ENCODE assay signal across 12 mouse cellular contexts in the genomic region with DNA sequence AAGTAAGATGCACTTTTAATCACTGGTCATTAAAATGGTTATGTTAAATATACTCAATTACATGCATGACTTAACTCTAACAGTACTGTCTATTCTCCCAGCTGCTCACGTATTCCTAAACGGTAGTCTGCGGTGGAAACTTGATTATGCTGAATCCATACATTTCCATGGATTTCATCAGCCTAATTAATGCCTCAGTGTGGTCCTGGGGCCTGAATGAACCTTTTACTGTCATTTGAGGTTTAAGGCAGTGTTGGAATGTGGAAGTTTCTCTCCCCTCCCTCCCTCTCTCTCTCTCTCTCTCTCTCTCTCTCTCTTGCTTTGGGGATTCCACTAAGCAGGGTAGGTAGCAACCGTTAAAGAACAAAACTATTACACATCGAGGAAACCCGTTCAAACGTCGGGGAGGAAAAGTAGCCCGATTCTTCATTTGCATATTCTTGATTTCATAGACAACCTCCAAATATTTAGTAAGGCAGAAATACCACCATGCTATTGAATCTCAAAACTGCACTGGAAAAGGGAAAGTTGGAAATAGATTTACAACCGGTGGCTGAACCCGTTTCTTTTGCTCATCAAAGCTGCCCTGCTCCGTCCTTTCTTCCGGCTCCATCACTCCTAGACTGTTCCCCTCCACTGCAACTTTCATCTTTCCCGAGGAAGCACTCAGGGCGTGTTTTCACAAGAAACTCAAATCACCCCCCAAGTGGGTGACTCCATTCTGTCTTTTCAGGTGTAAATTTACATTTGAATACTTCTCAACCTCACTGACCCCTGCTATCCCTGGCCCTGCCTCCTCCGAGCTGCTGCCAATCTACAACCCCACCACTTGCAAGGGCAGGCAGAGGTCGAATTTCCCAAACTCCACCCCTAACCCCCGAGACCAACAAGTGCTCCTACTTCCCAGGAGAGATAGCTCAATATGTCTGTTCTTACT. TPM values are rescaled to one million over a fixed set of nuclear protein-coding genes. Genes with fewer than 3 reads are reported as not detected.
DNase-seq lines count a peak whose midpoint lies in the region; ATAC-seq lines count a peak whose summit lies in the region.
"Had no signal": no experiment of that assay in that cellular context is flagged by ENCODE, and none has a peak within 500 bp of the region (broad histone marks: within the 10 kb centered on the region; RNA-seq: fewer than 3 reads in every experiment).

No protein-coding gene starts in this region.

- H3K27me3 ChIP-seq in embryonic facial prominence, embryonic 11.5 days (ENCODE audit: control insufficient read depth, insufficient read depth, low read length) = peaks cover 53% of the 10 kb centered on the region
- H3K27me3 ChIP-seq in hindbrain, embryonic 15.5 days = peaks cover 58% of the 10 kb centered on the region
- H3K27me3 ChIP-seq in neural tube, embryonic 14.5 days (ENCODE audit: control insufficient read depth, insufficient read depth, low read length) = peaks cover 16% of the 10 kb centered on the region

- H3K4me3 ChIP-seq in embryonic facial prominence, embryonic 11.5 days (ENCODE audit: low read depth, low read length) = no peak overlapping the region
- H3K4me3 ChIP-seq in hindbrain, embryonic 15.5 days = no peak overlapping the region
- no peak overlapping the region for H3K4me3 ChIP-seq in neural tube, embryonic 14.5 days (ENCODE audit: low read depth, low read length)
- H3K4me3 ChIP-seq: limb, embryonic 10.5 days had no signal

- WGBS in embryonic facial prominence, embryonic 11.5 days = 3% methylated on average over 18 of the region's 18 CpGs
- WGBS in hindbrain, embryonic 15.5 days = 6% methylated on average over 18 of the region's 18 CpGs
- WGBS in neural tube, embryonic 14.5 days = 2% methylated on average over 18 of the region's 18 CpGs

- H3K27ac ChIP-seq in embryonic facial prominence, embryonic 11.5 days (replicated peaks; ENCODE audit: low read depth, low read length) = no peak overlapping the region
- H3K27ac ChIP-seq in hindbrain, embryonic 15.5 days (replicated peaks) = 0 out of 2 replicates have a peak overlapping the region, but pooled peaks have one; percentile 17
- peak overlapping the region; percentile 36; the same call in 1 of the 2 replicates for H3K27ac ChIP-seq in neural tube, embryonic 14.5 days (ENCODE audit: low read depth, low read length)
- H3K27ac ChIP-seq: limb, embryonic 10.5 days had no signal

- no peak overlapping the region for H3K4me2 ChIP-seq in embryonic facial prominence, embryonic 11.5 days (ENCODE audit: low read depth, low read length)
- no peak overlapping the region for H3K4me2 ChIP-seq in hindbrain, embryonic 15.5 days
- H3K4me2 ChIP-seq in neural tube, embryonic 14.5 days (ENCODE audit: low read depth, low read length) = peak overlapping the region; percentile 5; the same call in 1 of the 2 replicates

- no peak overlapping the region for H3K9ac ChIP-seq in embryonic facial prominence, embryonic 11.5 days (replicated peaks; ENCODE audit: low read length)
- no peak overlapping the region for H3K9ac ChIP-seq in hindbrain, embryonic 15.5 days
- no peak overlapping the region for H3K9ac ChIP-seq in neural tube, embryonic 14.5 days (replicated peaks; ENCODE audit: low read depth, low read length)

- no peak for ATAC-seq in embryonic facial prominence, embryonic 11.5 days (replicated peaks; ENCODE audit: insufficient number of reproducible peaks, low FRiP score, low TSS enrichment, low read depth)
- ATAC-seq in hindbrain, embryonic 15.5 days (ENCODE audit: low FRiP score, low read depth) = no peak
- no peak for ATAC-seq in neural tube, embryonic 14.5 days (ENCODE audit: low read depth)
- ATAC-seq: intestine, postnatal 0 days had no signal

- DNase-seq in ZHBTc4 (ENCODE audit: low read depth, low spot score) = peak; percentile 95
- peak; percentile 38 for DNase-seq in embryonic facial prominence, embryonic 11.5 days (ENCODE audit: low spot score)
- DNase-seq in right cerebral cortex, postnatal 14 days = no peak
- no peak for DNase-seq in adrenal gland, postnatal 10 days
- no peak for DNase-seq in layer of hippocampus, adult 9-10 months (ENCODE audit: low spot score)
- DNase-seq: gastrocnemius, postnatal 14 days had no signal

- H3K9me3 ChIP-seq in embryonic facial prominence, embryonic 11.5 days (replicated peaks; ENCODE audit: control insufficient read depth, low read length) = no peaks in the 10 kb centered on the region
- no peaks in the 10 kb centered on the region for H3K9me3 ChIP-seq in hindbrain, embryonic 15.5 days
- H3K9me3 ChIP-seq in neural tube, embryonic 14.5 days (ENCODE audit: control insufficient read depth, low read length) = no peaks in the 10 kb centered on the region
- H3K9me3 ChIP-seq: limb, embryonic 10.5 days had no signal

- H3K4me1 ChIP-seq in embryonic facial prominence, embryonic 11.5 days (ENCODE audit: control insufficient read depth, insufficient read depth, low read length) = no peaks in the 10 kb centered on the region; the same call in none of the 2 replicates
- H3K4me1 ChIP-seq in hindbrain, embryonic 15.5 days (replicated peaks) = peaks cover 20% of the 10 kb centered on the region
- peaks cover 7% of the 10 kb centered on the region for H3K4me1 ChIP-seq in neural tube, embryonic 14.5 days (ENCODE audit: control insufficient read depth, insufficient read depth, low read length)

- no peaks in the 10 kb centered on the region for H3K36me3 ChIP-seq in embryonic facial prominence, embryonic 11.5 days (replicated peaks; ENCODE audit: control insufficient read depth, insufficient read depth, low read depth, low read length)
- H3K36me3 ChIP-seq in hindbrain, embryonic 15.5 days = no peaks in the 10 kb centered on the region
- no peaks in the 10 kb centered on the region for H3K36me3 ChIP-seq in neural tube, embryonic 14.5 days (ENCODE audit: control insufficient read depth, insufficient read depth, low read length)
- H3K36me3 ChIP-seq: limb, embryonic 10.5 days had no signal

RNA-seq across cellular contexts. Expression of a gene that starts 17.9 kb away (rescaled TPM):
- polyA plus RNA-seq in embryonic facial prominence, embryonic 11.5 days (2014; fragmentation: Nextera tagmentation; extraction: Ambion mirVana) = 13.2 and 13.7 TPM in 2 replicates
- 18.3 and 19.2 TPM in 2 replicates for polyA plus RNA-seq in hindbrain, embryonic 15.5 days (2015; fragmentation: Nextera tagmentation; extraction: Ambion mirVana)
- 12.2 and 18.2 TPM in 2 replicates for polyA plus RNA-seq in neural tube, embryonic 14.5 days (2014; fragmentation: Nextera tagmentation; extraction: Ambion mirVana)
- total RNA-seq in adrenal gland, postnatal 10 days (2021) = under 1 TPM; 0.45 TPM
- total RNA-seq: megakaryocyte progenitor cell, adult 5-6 weeks had no signal
- polyA plus RNA-seq: liver, embryonic 16.5 days had no signal

Comparison
In these comparisons a context has a peak if more than half of its experiments do, and no peak if none do; other contexts are left out.
1. DNase-seq: peak in ZHBTc4 (single experiment) and embryonic facial prominence, embryonic 11.5 days (single experiment); none in right cerebral cortex, postnatal 14 days (single experiment), adrenal gland, postnatal 10 days (single experiment) and layer of hippocampus, adult 9-10 months (single experiment).